8 mouse cellular contexts compared by ENCODE assay signal in the genomic region with DNA sequence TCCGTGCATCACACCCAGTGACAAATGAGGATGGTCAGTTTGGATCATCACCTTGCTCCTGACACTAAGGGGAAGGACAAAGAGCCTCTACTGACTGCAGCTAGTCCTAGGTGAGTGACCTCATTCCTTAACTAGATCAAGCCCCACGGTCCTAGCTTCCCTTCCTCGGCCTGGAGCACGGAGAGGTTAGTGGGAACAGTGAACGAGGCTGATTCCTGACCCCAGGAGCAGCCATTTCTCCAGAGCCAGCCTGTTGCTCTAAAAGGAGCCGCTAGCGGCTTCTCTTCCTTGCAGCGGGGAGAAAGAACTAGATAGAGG. TPM values are rescaled to one million over a fixed set of nuclear protein-coding genes. Genes with fewer than 3 reads are reported as not detected.
DNase-seq lines count a peak whose midpoint lies in the region; ATAC-seq and TF ChIP-seq lines count a peak whose summit lies in the region.

No protein-coding gene starts in this region.

- WGBS in heart, embryonic 15.5 days = 5% methylated on average over 8 of the region's 8 CpGs
- 21% methylated on average over 8 of the region's 8 CpGs for WGBS in liver, embryonic 12.5 days (ENCODE audit: insufficient replicate concordance)

- no peak for TF ChIP-seq POLR2A in embryonic fibroblast, embryonic 13.5 days (IDR thresholded peaks at IDR 0.05; ENCODE audit: low read depth, low read length)

- peaks cover 47% of the 10 kb centered on the region for H3K36me3 ChIP-seq in heart, embryonic 15.5 days
- peaks cover 51% of the 10 kb centered on the region for H3K36me3 ChIP-seq in E14TG2a.4 (ENCODE audit: insufficient read depth, low read length)
- H3K36me3 ChIP-seq in liver, embryonic 12.5 days = peaks cover 47% of the 10 kb centered on the region

- H3K4me2 ChIP-seq in heart, embryonic 15.5 days = peak overlapping the region; percentile 84
- peak overlapping the region; percentile 77 for H3K4me2 ChIP-seq in liver, embryonic 12.5 days

- H3K27me3 ChIP-seq in heart, embryonic 15.5 days = no peaks in the 10 kb centered on the region
- H3K27me3 ChIP-seq in E14TG2a.4 (ENCODE audit: insufficient read depth, low read length) = no peaks in the 10 kb centered on the region; the same call in 1 of the 2 replicates
- 0 out of 2 replicates have a peak, but pooled peaks cover 4% of the 10 kb centered on the region for H3K27me3 ChIP-seq in liver, embryonic 12.5 days (replicated peaks)

- no peak for ATAC-seq in heart, embryonic 15.5 days (replicated peaks; ENCODE audit: insufficient number of reproducible peaks, insufficient read depth, low FRiP score, low read depth)
- no peak for ATAC-seq in liver, embryonic 12.5 days
- no peak for ATAC-seq in megakaryocyte progenitor cell, adult 5-6 weeks (replicated peaks; ENCODE audit: poor library complexity)

- peak overlapping the region; percentile 92 for H3K27ac ChIP-seq in heart, embryonic 15.5 days
- peak overlapping the region; percentile 77 for H3K27ac ChIP-seq in embryonic fibroblast, embryonic 13.5 days (ENCODE audit: insufficient read depth, low read length)
- peak overlapping the region; percentile 87 for H3K27ac ChIP-seq in liver, embryonic 12.5 days

- no peak for DNase-seq in heart, adult 8-10 months (ENCODE audit: low spot score)
- DNase-seq in adipocyte (ENCODE audit: low spot score) = no peak
- DNase-seq in right cerebral cortex, postnatal 4 days = no peak

- peak overlapping the region; percentile 96 for H3K9ac ChIP-seq in heart, embryonic 15.5 days
- peak overlapping the region; percentile 94 for H3K9ac ChIP-seq in liver, embryonic 12.5 days

- H3K4me3 ChIP-seq in heart, embryonic 15.5 days = peak overlapping the region; percentile 86
- H3K4me3 ChIP-seq in E14TG2a.4 (replicated peaks; ENCODE audit: low read length) = peak overlapping the region; percentile 88
- H3K4me3 ChIP-seq in embryonic fibroblast, embryonic 13.5 days (ENCODE audit: insufficient read depth, low read length) = peak overlapping the region; percentile 92
- peak overlapping the region; percentile 80 for H3K4me3 ChIP-seq in liver, embryonic 12.5 days

- no peak for TF ChIP-seq CTCF in E14TG2a.4 (conservative IDR thresholded peaks at IDR 0.05; ENCODE audit: low read length)
- TF ChIP-seq CTCF in embryonic fibroblast, embryonic 13.5 days (IDR thresholded peaks at IDR 0.05; ENCODE audit: borderline replicate concordance, insufficient read depth, low read length) = no peak

- no peaks in the 10 kb centered on the region for H3K9me3 ChIP-seq in heart, embryonic 15.5 days (replicated peaks)
- no peaks in the 10 kb centered on the region for H3K9me3 ChIP-seq in E14TG2a.4 (ENCODE audit: low read length)
- no peaks in the 10 kb centered on the region for H3K9me3 ChIP-seq in liver, embryonic 12.5 days (replicated peaks)

- peaks cover 35% of the 10 kb centered on the region for H3K4me1 ChIP-seq in heart, embryonic 15.5 days (replicated peaks)
- peaks cover 36% of the 10 kb centered on the region for H3K4me1 ChIP-seq in E14TG2a.4 (replicated peaks; ENCODE audit: low read depth, low read length)
- H3K4me1 ChIP-seq in embryonic fibroblast, embryonic 13.5 days (ENCODE audit: control insufficient read depth, insufficient read depth, low read length) = 0 out of 2 replicates have a peak, but pooled peaks cover 2% of the 10 kb centered on the region
- peaks cover 57% of the 10 kb centered on the region for H3K4me1 ChIP-seq in liver, embryonic 12.5 days

RNA-seq across cellular contexts. Expression of gene Tnnc1, which starts 2.9 kb away (rescaled TPM):
- 3,799 and 4,649 TPM in 2 replicates for polyA plus RNA-seq in heart, embryonic 15.5 days (2015; fragmentation: Nextera tagmentation; extraction: Ambion mirVana)
- 1,000 to 10,000 TPM; 5,856 to 6,611 (median 6,322) TPM for total RNA-seq in heart, adult 8-10 months (2022)
- 2.4 and 3.0 TPM in 2 replicates for polyA plus RNA-seq in embryonic fibroblast, embryonic 13.5 days (2011; ENCODE audit: insufficient read length, low read depth, missing spikeins)
- 10.8 and 11.5 TPM in 2 replicates for polyA plus RNA-seq in liver, embryonic 12.5 days (2016; fragmentation: Nextera tagmentation; extraction: Ambion mirVana)
- 0.94 TPM in 1 of 2 replicates, not detected in the other for total RNA-seq in megakaryocyte progenitor cell, adult 5-6 weeks (2015)
- 0.54 and 0.87 TPM in 2 replicates for total RNA-seq in megakaryocyte progenitor cell, adult 5-6 weeks (2017)

RNA-seq across cellular contexts. Expression of gene Nisch, which starts 11.5 kb away (rescaled TPM):
- 287 and 381 TPM in 2 replicates for polyA plus RNA-seq in heart, embryonic 15.5 days (2015; fragmentation: Nextera tagmentation; extraction: Ambion mirVana)
- total RNA-seq in heart, adult 8-10 months (2022) = 100 to 1,000 TPM; 129 to 142 (median 131) TPM
- polyA plus RNA-seq in embryonic fibroblast, embryonic 13.5 days (2011; ENCODE audit: insufficient read length, low read depth, missing spikeins) = 457 and 524 TPM in 2 replicates
- 145 and 151 TPM in 2 replicates for polyA plus RNA-seq in liver, embryonic 12.5 days (2016; fragmentation: Nextera tagmentation; extraction: Ambion mirVana)
- total RNA-seq in megakaryocyte progenitor cell, adult 5-6 weeks (2015) = 94.2 and 113 TPM in 2 replicates
- 69.7 and 88.2 TPM in 2 replicates for total RNA-seq in megakaryocyte progenitor cell, adult 5-6 weeks (2017)

RNA-seq across cellular contexts. Expression of gene Sema3g, which starts 12.5 kb away (rescaled TPM):
- polyA plus RNA-seq in heart, embryonic 15.5 days (2015; fragmentation: Nextera tagmentation; extraction: Ambion mirVana) = 0.60 and 0.83 TPM in 2 replicates
- 10 to 100 TPM; 12.3 to 14.2 (median 13.2) TPM for total RNA-seq in heart, adult 8-10 months (2022)
- 0.25 and 0.90 TPM in 2 replicates for polyA plus RNA-seq in embryonic fibroblast, embryonic 13.5 days (2011; ENCODE audit: insufficient read length, low read depth, missing spikeins)
- polyA plus RNA-seq in liver, embryonic 12.5 days (2016; fragmentation: Nextera tagmentation; extraction: Ambion mirVana) = 0.04 and 0.18 TPM in 2 replicates
- 0.02 TPM in 1 of 2 replicates, not detected in the other for total RNA-seq in megakaryocyte progenitor cell, adult 5-6 weeks (2015)
- total RNA-seq in megakaryocyte progenitor cell, adult 5-6 weeks (2017) = 0.04 TPM in 1 of 2 replicates, not detected in the other

RNA-seq across cellular contexts. Expression of gene Stab1, which starts 36.8 kb away (rescaled TPM):
- 43.7 and 46.8 TPM in 2 replicates for polyA plus RNA-seq in heart, embryonic 15.5 days (2015; fragmentation: Nextera tagmentation; extraction: Ambion mirVana)
- 10 to 100 TPM; 50.1 to 64.3 (median 57.1) TPM for total RNA-seq in heart, adult 8-10 months (2022)
- polyA plus RNA-seq in embryonic fibroblast, embryonic 13.5 days (2011; ENCODE audit: insufficient read length, low read depth, missing spikeins) = 1.7 and 7.3 TPM in 2 replicates
- 27.4 and 28.0 TPM in 2 replicates for polyA plus RNA-seq in liver, embryonic 12.5 days (2016; fragmentation: Nextera tagmentation; extraction: Ambion mirVana)
- 3.2 and 6.7 TPM in 2 replicates for total RNA-seq in megakaryocyte progenitor cell, adult 5-6 weeks (2015)
- 0.44 and 0.87 TPM in 2 replicates for total RNA-seq in megakaryocyte progenitor cell, adult 5-6 weeks (2017)

RNA-seq across cellular contexts. Expression of gene Phf7, which starts 45.9 kb away (rescaled TPM):
- polyA plus RNA-seq in heart, embryonic 15.5 days (2015; fragmentation: Nextera tagmentation; extraction: Ambion mirVana) = 7.9 and 8.3 TPM in 2 replicates
- 1 to 10 TPM; 3.2 to 5.2 (median 4.2) TPM for total RNA-seq in heart, adult 8-10 months (2022)
- 5.9 and 6.5 TPM in 2 replicates for polyA plus RNA-seq in embryonic fibroblast, embryonic 13.5 days (2011; ENCODE audit: insufficient read length, low read depth, missing spikeins)
- polyA plus RNA-seq in liver, embryonic 12.5 days (2016; fragmentation: Nextera tagmentation; extraction: Ambion mirVana) = 9.9 and 10.0 TPM in 2 replicates
- 14.9 and 16.4 TPM in 2 replicates for total RNA-seq in megakaryocyte progenitor cell, adult 5-6 weeks (2015)
- total RNA-seq in megakaryocyte progenitor cell, adult 5-6 weeks (2017) = 9.0 and 11.4 TPM in 2 replicates

Comparison
In these comparisons a context has a peak if more than half of its experiments do, and no peak if none do; other contexts are left out.
1. RNA of gene Tnnc1, which starts 2.9 kb away (polyA plus RNA-seq): 3,799 to 4,649 TPM in heart, embryonic 15.5 days; 10.8 to 11.5 TPM in liver, embryonic 12.5 days and 2.4 to 3.0 TPM in embryonic fibroblast, embryonic 13.5 days; every median in the first group is over 100 times any median in the second.
2. Peak in every context shown above with its lines, with median percentiles within 50 percentile points of each other: H3K27ac ChIP-seq and H3K4me3 ChIP-seq.